Mouse (Mus musculus): ENCODE results near the gene Terb2.

The Terb2 gene

GRCm38 (mm10) chr2:122233341-122233740 lies 47.3 kb downstream of the Terb2 start:
- no peak for DNase-seq (ENCODE audit: low read depth, low spot score)

- DNase-seq (ENCODE audit: low read depth, low spot score), result peak; percentile 3
Observed at GRCm38 (mm10) chr2:122233759-122234557, 47.9 kb downstream of the Terb2 start.

- DNase-seq (ENCODE audit: low read depth, low spot score), result peak; percentile 86
Observed at GRCm38 (mm10) chr2:122234611-122235288, 48.7 kb downstream of the Terb2 start, which contains the start of gene Sord. Gene Sord, plus strand, starts transcription at chr2:122234749.

- DNase-seq (ENCODE audit: low read depth, low spot score), result no peak
Observed at GRCm38 (mm10) chr2:122235425-122235824, 49.4 kb downstream of the Terb2 start.

GRCm38 (mm10) chr2:122236321-122236720 lies 50.2 kb downstream of the Terb2 start:
- DNase-seq (ENCODE audit: low read depth, low spot score), result no peak

- DNase-seq (ENCODE audit: low read depth, low spot score), result no peak
Observed at GRCm38 (mm10) chr2:122237891-122238470, 51.9 kb downstream of the Terb2 start.

- no peak for DNase-seq (ENCODE audit: low read depth, low spot score)
Observed at GRCm38 (mm10) chr2:122240735-122241134, 54.7 kb downstream of the Terb2 start.

GRCm38 (mm10) chr2:122241226-122241625 lies 55.2 kb downstream of the Terb2 start:
- DNase-seq (ENCODE audit: low read depth, low spot score), result no peak

- DNase-seq (ENCODE audit: low read depth, low spot score), result no peak
Observed at GRCm38 (mm10) chr2:122241935-122242334, 55.9 kb downstream of the Terb2 start.

GRCm38 (mm10) chr2:122243671-122244131 lies 57.6 kb downstream of the Terb2 start:
- peak; percentile 82 for DNase-seq (ENCODE audit: low read depth, low spot score)

- no peak for DNase-seq (ENCODE audit: low read depth, low spot score)
Observed at GRCm38 (mm10) chr2:122247786-122248185, 61.7 kb downstream of the Terb2 start.

GRCm38 (mm10) chr2:122255997-122256396 lies 69.9 kb downstream of the Terb2 start:
- no peak for DNase-seq (ENCODE audit: low read depth, low spot score)
